In genomic region chrX:94234532-94235189, GRCm38 (mm10) we compare ENCODE assay signal across 8 mouse cellular contexts. TPM values are rescaled to one million over a fixed set of nuclear protein-coding genes. Genes with fewer than 3 reads are reported as not detected.
DNase-seq lines count a peak whose midpoint lies in the region; ATAC-seq and TF ChIP-seq lines count a peak whose summit lies in the region.

Gene Klhl15 (plus strand): TSS chrX:94234599.

- H3ac ChIP-seq in myocyte (ENCODE audit: control insufficient read depth, insufficient read length) = peak within 1 kb of the TSS; percentile 12

- H3K4me2 ChIP-seq in heart, embryonic 14.5 days (ENCODE audit: low read length) = peak within 1 kb of the TSS; percentile 68
- H3K4me2 ChIP-seq in liver, embryonic 11.5 days = peak within 1 kb of the TSS; percentile 67
- peak within 1 kb of the TSS; percentile 78 for H3K4me2 ChIP-seq in myocyte (ENCODE audit: low read depth)

- no peaks in the 10 kb centered on the region for H3K4me1 ChIP-seq in heart, embryonic 14.5 days (ENCODE audit: control insufficient read depth in 2 of 2, insufficient read depth in 2 of 2, low read length in 2 of 2)
- no peaks in the 10 kb centered on the region for H3K4me1 ChIP-seq in liver, embryonic 11.5 days (replicated peaks; ENCODE audit: control insufficient read depth, insufficient read depth, low read length)

- 10% methylated on average over 35 of the region's 70 CpGs for WGBS in heart, embryonic 14.5 days
- 6% methylated on average over 58 of the region's 70 CpGs for WGBS in liver, embryonic 11.5 days

- peaks cover 4% of the 10 kb centered on the region for H3K79me2 ChIP-seq in myocyte (ENCODE audit: control insufficient read depth, insufficient read depth)

- peak; percentile 74 for DNase-seq in CD8-positive naive resting alpha-beta T cell, adult 2 months (ENCODE audit: low read depth in 2 of 2, low spot score in 2 of 2)
- DNase-seq in c-Kit-negative CD71-positive TER-119-positive erythroid progenitor cells, embryonic 14.5 days (ENCODE audit: low read depth, low spot score) = peak; percentile 65
- DNase-seq in fibroblast of lung, adult 2 months (ENCODE audit: low read depth) = peak; percentile 39
- peak; percentile 88 for DNase-seq in kidney, postnatal 10 days
- peak; percentile 83 for DNase-seq in liver, embryonic 11.5 days (ENCODE audit: low spot score)
- peak; percentile 83 to 88 for DNase-seq in spleen, postnatal 4 days (ENCODE audit: low spot score in 2 of 2)

- peaks cover 54% of the 10 kb centered on the region for H3K27me3 ChIP-seq in heart, embryonic 14.5 days (ENCODE audit: control insufficient read depth, insufficient read depth, low read length)
- peaks cover 39% of the 10 kb centered on the region for H3K27me3 ChIP-seq in liver, embryonic 11.5 days (replicated peaks; ENCODE audit: control insufficient read depth, insufficient read depth, low read length)
- no peaks in the 10 kb centered on the region for H3K27me3 ChIP-seq in myocyte (ENCODE audit: control insufficient read depth, insufficient read depth, insufficient read length)

- no peaks in the 10 kb centered on the region for H3K9me3 ChIP-seq in heart, embryonic 14.5 days (ENCODE audit: control insufficient read depth, low read length)
- H3K9me3 ChIP-seq in liver, embryonic 11.5 days (ENCODE audit: control insufficient read depth, low read length) = no peaks in the 10 kb centered on the region

- H3K4me3 ChIP-seq in heart, embryonic 14.5 days (ENCODE audit: control insufficient read depth in 1 of 2, insufficient read depth in 1 of 2, low read depth in 1 of 2, low read length in 2 of 2) = peak within 1 kb of the TSS; percentile 68 to 80
- peak within 1 kb of the TSS; percentile 65 for H3K4me3 ChIP-seq in liver, embryonic 11.5 days (ENCODE audit: low read depth, low read length)
- H3K4me3 ChIP-seq in myocyte = peak within 1 kb of the TSS; percentile 38

- peak; percentile 96 for ATAC-seq in heart, embryonic 14.5 days (ENCODE audit: insufficient number of reproducible peaks, insufficient read depth, low FRiP score, low read depth)
- ATAC-seq in liver, embryonic 11.5 days (replicated peaks; ENCODE audit: low FRiP score) = peak; percentile 94

- no peaks in the 10 kb centered on the region for H3K36me3 ChIP-seq in heart, embryonic 14.5 days (ENCODE audit: control insufficient read depth, insufficient read depth, low read length)
- H3K36me3 ChIP-seq in liver, embryonic 11.5 days (ENCODE audit: control insufficient read depth, insufficient read depth, low read length) = no peaks in the 10 kb centered on the region
- no peaks in the 10 kb centered on the region for H3K36me3 ChIP-seq in myocyte (ENCODE audit: control insufficient read depth, insufficient read depth)

- H3K9ac ChIP-seq in heart, embryonic 14.5 days (ENCODE audit: low read length) = peak within 1 kb of the TSS; percentile 84
- peak within 1 kb of the TSS; percentile 78 for H3K9ac ChIP-seq in liver, embryonic 11.5 days (ENCODE audit: low read depth, low read length)

- TF ChIP-seq POLR2A in myocyte (IDR thresholded peaks at IDR 0.05; ENCODE audit: insufficient read length, low read depth) = peak; percentile 77

- peak within 1 kb of the TSS; percentile 81 to 85 for H3K27ac ChIP-seq in heart, embryonic 14.5 days (replicated peaks in 1 of 2; ENCODE audit: control insufficient read depth in 1 of 2, insufficient read depth in 1 of 2, low read depth in 2 of 2, low read length in 2 of 2)
- peak within 1 kb of the TSS; percentile 90 for H3K27ac ChIP-seq in liver, embryonic 11.5 days (ENCODE audit: low read depth, low read length)

TF ChIP-seq in myocyte, 11 proteins besides CTCF, POLR2A, EP300 and RAD21:
- TF ChIP-seq SRF (IDR thresholded peaks at IDR 0.05; ENCODE audit: control insufficient read depth, insufficient read length, low read depth) = no peak
- no peak for TF ChIP-seq USF1 (IDR thresholded peaks at IDR 0.05; ENCODE audit: low read depth)
- TF ChIP-seq POLR2AphosphoS2 (IDR thresholded peaks at IDR 0.05; ENCODE audit: insufficient read length, low read depth) = peak; percentile 49
- no peak for TF ChIP-seq E2F4 (IDR thresholded peaks at IDR 0.05; ENCODE audit: insufficient read depth)
- TF ChIP-seq MYOG (IDR thresholded peaks at IDR 0.05; ENCODE audit: control insufficient read depth in 1 of 3, insufficient read depth in 1 of 3, insufficient read length in 2 of 3, low read depth in 2 of 3) = peak in 1 of 3 experiments; percentile 23
- TF ChIP-seq MYOD1 (IDR thresholded peaks at IDR 0.05; ENCODE audit: control insufficient read depth in 1 of 3, insufficient read length in 2 of 3, low read depth in 2 of 3) = no peak

RNA-seq across cellular contexts. Expression of gene Klhl15, which starts in this region (rescaled TPM):
- polyA plus RNA-seq in heart, embryonic 14.5 days (2014; fragmentation: Nextera tagmentation; extraction: Ambion mirVana) = 5.9 and 6.9 TPM in 2 replicates
- polyA plus RNA-seq in liver, embryonic 11.5 days (2014; fragmentation: Nextera tagmentation; extraction: Ambion mirVana) = 7.8 and 9.1 TPM in 2 replicates
- 3.8 TPM for polyA plus RNA-seq in myocyte (2012; fragmentation: generic; extraction: Trizol)

Comparison
In these comparisons a context has a peak if more than half of its experiments do, and no peak if none do; other contexts are left out.
1. Peak in every context shown above with its lines: DNase-seq, ATAC-seq, H3K4me3 ChIP-seq and H3K27ac ChIP-seq.